Mouse (Mus musculus) liver, adult 10 weeks (tissue): ENCODE results near the gene Gm47429. TPM values are rescaled to one million over a fixed set of nuclear protein-coding genes. Genes with fewer than 3 reads are reported as not detected.

Experiments used
- polyA plus RNA-seq: library from polyadenylated mRNA; stranded (reverse); fragments of 350-450 nt; fragmentation: Illumina TruSeq; extraction: RNeasy Lipid Tissue Mini Kit (QIAGEN cat#74804); gene quantifications from one replicate; pipeline ENCODE4 v1.2.3, GENCODE M21; 2014; ENCODE audit warnings: low read depth, low replicate concordance

The Gm47429 gene
- not detected for polyA plus RNA-seq

DNA sequence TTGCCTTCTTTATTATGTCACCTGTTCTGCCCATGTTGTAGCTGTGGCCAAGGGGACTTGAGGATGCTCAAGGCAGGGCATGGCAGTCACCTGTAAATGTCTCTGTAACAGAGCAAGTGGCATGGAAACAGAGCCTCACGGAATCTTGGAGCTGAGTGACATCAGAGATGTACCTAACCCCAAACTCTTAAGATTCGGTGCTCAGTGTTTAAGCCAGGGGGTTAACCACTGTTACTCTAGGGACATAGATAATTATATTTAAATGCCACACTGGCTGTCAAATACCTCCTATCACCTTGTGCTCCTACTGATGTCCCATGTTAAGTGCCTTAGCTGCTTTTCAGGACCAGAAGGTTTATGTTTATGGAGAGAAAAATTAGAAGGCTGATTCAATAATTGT, at the start of gene Gm47429:
Gene Gm47429, minus strand, starts transcription at position 101 of the 400 bp plus-strand sequence.

DNA sequence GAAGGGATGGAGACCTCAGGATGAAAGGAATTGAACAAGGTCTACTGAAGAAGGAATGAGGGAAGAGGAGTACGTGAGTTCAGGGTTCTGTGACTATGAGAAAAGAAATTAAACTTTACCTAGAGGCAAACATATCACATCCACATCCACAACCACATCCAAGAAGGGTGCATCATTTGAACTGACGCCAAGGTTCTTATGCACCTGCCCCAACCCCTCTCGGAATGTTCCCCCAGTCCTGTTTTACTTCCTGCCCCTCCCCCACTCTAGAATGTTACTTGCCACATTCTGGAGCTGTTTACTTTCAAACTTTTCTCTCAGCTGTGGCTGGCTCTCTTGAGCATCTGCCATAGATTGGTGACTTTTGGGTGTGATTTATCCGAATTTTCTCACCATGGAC, 23.3 kb upstream of the Gm47429 start, which contains the start of gene Nutm2:
Gene Nutm2, plus strand, starts transcription at position 301 of the 400 bp plus-strand sequence.

DNA sequence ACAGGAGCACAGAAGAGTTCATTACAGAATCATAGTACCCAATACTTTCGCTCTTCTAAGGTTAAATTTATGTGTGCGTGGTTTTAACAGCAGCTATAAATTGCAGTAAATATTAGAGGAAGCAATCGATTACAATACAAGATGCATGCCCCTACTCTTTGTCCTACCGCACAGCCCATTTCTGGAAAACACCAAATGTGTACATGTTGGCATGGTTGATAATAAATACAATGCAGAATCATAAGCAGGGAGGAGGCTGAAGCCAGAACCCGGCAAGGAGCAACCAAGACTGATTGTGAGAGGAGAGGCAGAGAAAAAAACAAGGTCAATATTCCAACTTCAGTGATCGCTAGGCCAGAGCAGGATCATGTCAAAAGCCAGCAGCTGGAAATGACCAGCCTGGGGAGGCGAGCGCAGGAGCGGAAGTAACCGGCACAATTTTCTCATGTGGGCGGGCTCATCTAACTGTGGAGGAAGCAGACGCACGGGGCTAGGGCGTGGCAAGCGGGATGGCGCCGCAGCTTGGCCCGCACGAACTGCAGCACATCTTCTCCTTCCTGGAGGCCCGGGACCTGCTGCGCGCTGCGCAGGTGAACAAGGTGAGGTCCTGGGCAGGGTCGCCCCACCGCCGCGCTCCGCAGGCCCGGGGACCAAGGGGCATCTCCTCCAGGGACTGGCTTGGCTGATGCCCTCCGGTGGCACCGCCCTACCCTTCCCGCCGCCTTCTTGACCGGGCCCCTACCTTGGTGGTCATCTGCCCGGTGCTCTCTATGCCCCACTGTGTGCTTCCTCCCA, 26.1 kb downstream of the Gm47429 start, which contains the start of gene Fbxw17:
Gene Fbxw17, plus strand, starts transcription at position 476 of the 795 bp plus-strand sequence.

Other genes starting within 250 kb of the Gm47429 start
- gene Gm906, start 193.6 kb downstream of the Gm47429 start, polyA plus RNA-seq: not detected
- 2.3 TPM for gene Fbxw17, start 26.0 kb downstream of the Gm47429 start, polyA plus RNA-seq
- gene Nutm2, start 23.4 kb upstream of the Gm47429 start, polyA plus RNA-seq: not detected
- not detected for gene Gm904, start 199.3 kb upstream of the Gm47429 start, polyA plus RNA-seq